Mouse (Mus musculus) forebrain, embryonic 14.5 days (tissue): ENCODE measurements around the gene Akap13. TPM values are rescaled to one million over a fixed set of nuclear protein-coding genes. Genes with fewer than 3 reads are reported as not detected.
"Not testable (repeated sequence)": the region's sequence is repeated elsewhere in the genome, so short reads cannot be mapped to it uniquely, and the experiment has no call there.

Experiments used
- ATAC-seq: fragments of 200-750 bp; cut with Nextera tagmentation; 2 replicates; pipeline ENCODE4 v1.8.0; 2017; ENCODE audit warnings: mild to moderate bottlenecking, moderate library complexity
- DNase-seq: peaks from one replicate; pipeline ENCODE4 v3.0.0-alpha.2; 2015; ENCODE audit warnings: low spot score
- H3K27ac ChIP-seq: fragments of 300-500 bp; sonication (generic); 2 replicates; pipeline ENCODE4 v1.5.1; 2014; ENCODE audit warnings: low read depth, mild to moderate bottlenecking, control low read depth, low read length, moderate library complexity
- H3K27me3 ChIP-seq: fragments of 300-500 bp; sonication (generic); replicated peaks from 2 replicates; pipeline ENCODE4 v1.6.1; 2014; ENCODE audit warnings: low read length, control low read depth, mixed read lengths; ENCODE audit not compliant: control insufficient read depth, insufficient read depth
- H3K36me3 ChIP-seq: fragments of 300-500 bp; sonication (generic); 2 replicates; pipeline ENCODE4 v1.6.1; 2014; ENCODE audit warnings: low read length, control low read depth; ENCODE audit not compliant: control insufficient read depth, insufficient read depth
- H3K4me1 ChIP-seq: fragments of 300-500 bp; sonication (generic); 2 replicates; pipeline ENCODE4 v1.6.1; 2014; ENCODE audit warnings: antibody characterized with exemption, low read length, control low read depth; ENCODE audit not compliant: control insufficient read depth, insufficient read depth
- H3K4me2 ChIP-seq: fragments of 300-500 bp; sonication (generic); 2 replicates; pipeline ENCODE4 v1.6.1; 2014; ENCODE audit warnings: mild to moderate bottlenecking, control low read depth, low read length
- H3K4me3 ChIP-seq: fragments of 300-500 bp; sonication (generic); 2 replicates; pipeline ENCODE4 v1.5.1; 2014; ENCODE audit warnings: low read depth, low read length, control low read depth
- H3K9ac ChIP-seq: fragments of 300-500 bp; sonication (generic); 2 replicates; pipeline ENCODE4 v1.6.1; 2014; ENCODE audit warnings: mild to moderate bottlenecking, low read length, control low read depth, moderate library complexity
- H3K9me3 ChIP-seq: fragments of 300-500 bp; sonication (generic); replicated peaks from 2 replicates; pipeline ENCODE4 v1.6.1; 2016; ENCODE audit warnings: low read length, control low read depth, mixed read lengths; ENCODE audit not compliant: control insufficient read depth
- WGBS: fragments of 180-500 bp; shearing (Covaris S2); extraction: QIAGEN DNeasy Blood & Tissue Kit; methylation state at CpG from one replicate; pipeline ENCODE4 v1.1.7; 2014; 5-methylcytosine and 5-hydroxymethylcytosine counted together
- polyA plus RNA-seq: library from polyadenylated mRNA; unstranded; fragments of >200 nt; fragmentation: Nextera tagmentation; extraction: Ambion mirVana; gene quantifications from 2 replicates; pipeline ENCODE4 v1.2.1, GENCODE M21; 2014

Gene Akap13
- polyA plus RNA-seq, 1 experiment from 2014 or later = 9.8 TPM

GRCm38 (mm10) chr7:75782723-75783011 is 327.3 kb downstream of the Akap13 start:
- 83% methylated on average over 3 of the region's 3 CpGs for WGBS
- no peak overlapping the region for H3K27ac ChIP-seq

DNA sequence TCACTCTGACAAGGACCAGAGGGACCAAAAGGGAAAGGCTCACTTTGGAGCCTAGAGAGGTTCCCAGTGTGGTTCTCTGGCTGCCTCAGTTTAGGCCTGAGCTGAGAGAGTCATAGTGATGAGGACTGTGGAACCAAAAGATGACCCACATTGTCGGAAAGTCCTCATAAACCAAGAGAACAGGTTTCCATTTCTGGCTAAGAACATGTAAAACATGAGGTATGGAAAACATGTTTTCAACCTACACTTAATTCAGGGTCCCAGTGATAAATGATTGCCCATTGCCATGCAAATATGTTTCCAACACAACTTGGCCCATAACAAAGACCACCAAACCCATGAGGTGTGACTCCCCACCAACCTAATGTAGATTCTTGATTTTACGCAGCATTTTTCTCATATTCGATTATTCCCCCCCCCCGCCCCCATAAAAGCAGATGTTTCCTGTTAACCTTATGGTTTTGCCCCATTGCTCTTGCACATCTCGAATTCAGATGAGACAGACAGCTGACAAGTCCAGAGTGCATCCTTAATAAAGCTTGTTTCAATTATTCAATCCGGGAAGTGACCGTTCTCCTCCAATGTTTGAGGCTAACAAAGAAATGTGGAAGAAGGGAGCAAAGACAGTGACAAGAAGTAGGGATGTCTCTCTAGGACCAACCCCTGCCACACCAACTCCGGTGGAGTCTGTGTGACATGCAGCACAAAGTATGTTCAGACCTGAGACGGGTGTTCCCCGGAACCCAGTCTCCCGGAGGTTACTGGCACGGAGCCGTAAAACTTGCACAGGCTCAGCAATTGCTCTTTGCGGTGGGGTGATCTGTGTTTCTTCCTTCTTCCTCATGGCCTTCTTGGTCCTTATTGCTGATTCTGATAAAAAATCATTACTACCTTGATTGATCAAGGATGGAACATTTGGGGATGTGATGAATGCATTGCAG is 330.3 kb downstream of the Akap13 start:
- 93% methylated on average over 14 of the region's 14 CpGs for WGBS
- ATAC-seq = no peak

More at GRCm38 (mm10) chr7:75782723-75783011, 327.3 kb downstream of the Akap13 start:
- Histone ChIP-seq H3K9me3 (no peaks in the 10 kb centered on the region), H3K27me3 (no peaks in the 10 kb centered on the region), H3K36me3 (no peaks in the 10 kb centered on the region), H3K4me3 (no peak overlapping the region), H3K4me1 (no peaks in the 10 kb centered on the region), H3K4me2 (no peak overlapping the region), H3K9ac (no peak overlapping the region)
- no peak for ATAC-seq
- no peak for DNase-seq

DNA sequence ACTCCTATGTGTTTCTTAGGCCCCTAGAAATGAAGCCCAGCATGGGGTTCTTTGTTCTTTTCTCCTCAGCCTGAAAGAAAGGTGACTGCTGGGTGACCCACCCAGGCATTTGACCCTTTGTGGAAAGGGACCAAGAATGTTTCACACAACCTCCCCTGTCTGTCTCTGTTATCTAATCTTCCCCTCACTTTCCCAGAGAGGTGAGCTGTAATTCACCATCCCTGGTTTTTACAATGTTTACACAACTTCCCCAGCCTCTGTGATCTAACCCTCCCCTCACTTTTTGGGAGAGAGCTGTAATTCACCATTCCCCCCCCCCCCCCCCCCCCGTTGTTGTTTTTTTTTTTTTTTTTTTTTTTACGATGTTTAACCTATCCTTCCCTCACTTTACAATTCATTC is 331.5 kb downstream of the Akap13 start:
- H3K4me3 ChIP-seq = no peak overlapping the region
- no peaks in the 10 kb centered on the region for H3K9me3 ChIP-seq
- ATAC-seq (no peak), DNase-seq (no peak)
- H3K4me2 ChIP-seq = no peak overlapping the region
- H3K27ac ChIP-seq = no peak overlapping the region
- H3K27me3 ChIP-seq = no peaks in the 10 kb centered on the region
- H3K4me1 ChIP-seq = no peaks in the 10 kb centered on the region
- H3K36me3 ChIP-seq = no peaks in the 10 kb centered on the region
- no peak overlapping the region for H3K9ac ChIP-seq
- 57% methylated on average over 1 of the region's 2 CpGs for WGBS

More for the DNA sequence above, 330.3 kb downstream of the Akap13 start:
- no peaks in the 10 kb centered on the region for H3K4me1 ChIP-seq
- H3K9ac ChIP-seq = no peak overlapping the region
- DNase-seq = no peak
- H3K4me3 ChIP-seq = no peak overlapping the region
- no peaks in the 10 kb centered on the region for H3K27me3 ChIP-seq
- H3K4me2 ChIP-seq = no peak overlapping the region
- no peaks in the 10 kb centered on the region for H3K9me3 ChIP-seq
- H3K36me3 ChIP-seq = no peaks in the 10 kb centered on the region
- H3K27ac ChIP-seq = no peak overlapping the region

- Histone ChIP-seq H3K9me3 (no peaks in the 10 kb centered on the region), H3K4me3 (no peak overlapping the region), H3K27me3 (no peaks in the 10 kb centered on the region), H3K4me1 (no peaks in the 10 kb centered on the region), H3K27ac (no peak overlapping the region), H3K4me2 (no peak overlapping the region), H3K9ac (no peak overlapping the region), H3K36me3 (no peaks in the 10 kb centered on the region)
- 78% methylated on average over 3 of the region's 3 CpGs for WGBS
- DNase-seq (no peak), ATAC-seq (no peak)
Measured at GRCm38 (mm10) chr7:75787371-75787770, 332.0 kb downstream of the Akap13 start.

- WGBS = 84% methylated on average over 4 of the region's 7 CpGs
- not testable (repeated sequence) for H3K27ac ChIP-seq, ATAC-seq, H3K36me3 ChIP-seq, H3K4me3 ChIP-seq, DNase-seq, H3K9ac ChIP-seq, H3K9me3 ChIP-seq, H3K4me1 ChIP-seq, H3K27me3 ChIP-seq, H3K4me2 ChIP-seq
Measured at GRCm38 (mm10) chr7:75788069-75788800, 332.9 kb downstream of the Akap13 start.

GRCm38 (mm10) chr7:75788801-75789135 is 333.4 kb downstream of the Akap13 start:
- H3K36me3 ChIP-seq, ATAC-seq: not testable (repeated sequence)

GRCm38 (mm10) chr7:75789746-75790145 is 334.4 kb downstream of the Akap13 start:
- 95% methylated on average over 6 of the region's 6 CpGs for WGBS
- no peak overlapping the region for H3K4me2 ChIP-seq
- DNase-seq = no peak
- H3K9me3 ChIP-seq = no peaks in the 10 kb centered on the region
- H3K4me3 ChIP-seq = no peak overlapping the region
- no peaks in the 10 kb centered on the region for H3K4me1 ChIP-seq
- H3K9ac ChIP-seq = no peak overlapping the region
- H3K27ac ChIP-seq = no peak overlapping the region
- no peaks in the 10 kb centered on the region for H3K27me3 ChIP-seq
- ATAC-seq = no peak
- no peaks in the 10 kb centered on the region for H3K36me3 ChIP-seq

More at GRCm38 (mm10) chr7:75788801-75789135, 333.4 kb downstream of the Akap13 start:
- not testable (repeated sequence) for H3K9ac ChIP-seq, H3K27ac ChIP-seq, DNase-seq, H3K4me1 ChIP-seq, H3K4me2 ChIP-seq, H3K9me3 ChIP-seq, H3K4me3 ChIP-seq, H3K27me3 ChIP-seq
- 95% methylated on average over 3 of the region's 3 CpGs for WGBS

DNA sequence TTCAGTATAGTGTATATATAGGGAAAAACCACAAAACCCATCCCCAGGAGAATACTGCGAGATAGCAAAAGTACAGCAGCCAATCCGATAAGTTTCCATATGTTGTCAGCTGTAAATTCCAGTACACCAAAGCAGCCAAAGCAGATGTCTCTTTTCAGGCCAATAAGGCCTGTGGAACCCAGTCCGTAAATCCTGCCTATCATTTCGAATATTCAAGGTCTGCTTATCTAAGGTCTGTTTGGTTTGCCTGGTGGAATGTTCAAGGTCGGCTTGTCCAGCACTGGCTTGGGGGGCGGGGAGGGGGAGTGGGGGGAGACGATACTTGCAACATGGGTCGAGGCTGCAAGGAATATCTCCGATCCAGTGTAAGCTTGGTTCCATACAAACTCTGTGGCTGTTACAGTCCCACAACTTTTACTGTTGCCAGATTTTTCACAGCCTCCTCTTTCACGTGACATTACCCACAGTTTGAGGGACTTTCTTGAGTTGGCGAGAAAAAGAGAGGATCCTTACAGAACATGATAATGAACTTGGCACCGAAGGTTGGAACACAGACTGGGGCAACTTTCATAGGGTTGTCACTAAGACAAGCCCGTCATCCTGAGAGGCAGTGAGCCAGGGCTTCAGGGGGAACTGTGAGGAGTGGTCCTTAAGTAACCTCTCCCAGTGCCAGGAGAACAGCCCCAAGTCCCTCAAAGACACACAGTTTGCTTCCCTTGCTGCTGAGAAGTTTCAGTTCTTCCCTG is 335.9 kb downstream of the Akap13 start:
- not testable (repeated sequence) for DNase-seq, H3K4me3 ChIP-seq, H3K36me3 ChIP-seq, H3K9ac ChIP-seq, H3K4me2 ChIP-seq, H3K27me3 ChIP-seq, H3K27ac ChIP-seq, H3K4me1 ChIP-seq, H3K9me3 ChIP-seq, ATAC-seq
- WGBS = 78% methylated on average over 12 of the region's 13 CpGs
